Mouse (Mus musculus): ENCODE measurements around the gene Slc12a7. TPM values are rescaled to one million over a fixed set of nuclear protein-coding genes. Genes with fewer than 3 reads are reported as not detected.

The Slc12a7 gene
- polyA plus RNA-seq, 1 experiment from 2014 or later, result 32.7 TPM

DNA sequence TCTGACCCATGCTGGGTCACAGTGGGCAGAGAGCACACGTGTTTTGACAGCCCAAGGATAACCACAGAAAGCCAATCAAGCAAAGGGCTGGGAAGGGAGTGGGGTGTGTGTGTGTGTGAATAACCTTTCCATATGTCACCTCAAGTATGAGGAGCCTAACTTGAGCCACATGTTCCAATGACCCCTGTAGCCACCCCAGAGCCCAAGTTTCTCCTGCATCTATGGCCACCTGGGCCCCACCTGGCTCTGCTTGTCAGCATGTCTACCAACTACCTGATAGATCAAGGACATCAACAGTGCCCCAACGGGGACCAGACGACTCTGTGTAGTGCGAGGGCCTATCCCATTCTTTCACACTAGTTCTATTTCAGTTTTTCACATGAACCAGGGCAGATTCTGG lies 106.8 kb downstream of the Slc12a7 start:
- no peak overlapping the region for H3K27ac ChIP-seq (ENCODE audit: low read depth, low read length)
- no peak overlapping the region for H3K9ac ChIP-seq (ENCODE audit: low read depth, low read length)
- ATAC-seq (replicated peaks; ENCODE audit: insufficient number of reproducible peaks, low FRiP score, low TSS enrichment), result no peak
- H3K4me3 ChIP-seq (ENCODE audit: low read depth, low read length), result no peak overlapping the region
- no peaks in the 10 kb centered on the region for H3K36me3 ChIP-seq (ENCODE audit: control insufficient read depth, insufficient read depth, low read length)
- 68% methylated on average over 4 of the region's 4 CpGs for WGBS (ENCODE audit: insufficient replicate concordance)
- peaks cover 2% of the 10 kb centered on the region; the same call in 1 of the 2 replicates for H3K27me3 ChIP-seq (ENCODE audit: control insufficient read depth, insufficient read depth, low read length)
- H3K9me3 ChIP-seq (replicated peaks; ENCODE audit: control insufficient read depth, low read length), result no peaks in the 10 kb centered on the region
- H3K4me1 ChIP-seq (ENCODE audit: control insufficient read depth, insufficient read depth, low read length), result 0 out of 2 replicates have a peak, but pooled peaks cover 12% of the 10 kb centered on the region
- H3K4me2 ChIP-seq, result no peak overlapping the region

DNA sequence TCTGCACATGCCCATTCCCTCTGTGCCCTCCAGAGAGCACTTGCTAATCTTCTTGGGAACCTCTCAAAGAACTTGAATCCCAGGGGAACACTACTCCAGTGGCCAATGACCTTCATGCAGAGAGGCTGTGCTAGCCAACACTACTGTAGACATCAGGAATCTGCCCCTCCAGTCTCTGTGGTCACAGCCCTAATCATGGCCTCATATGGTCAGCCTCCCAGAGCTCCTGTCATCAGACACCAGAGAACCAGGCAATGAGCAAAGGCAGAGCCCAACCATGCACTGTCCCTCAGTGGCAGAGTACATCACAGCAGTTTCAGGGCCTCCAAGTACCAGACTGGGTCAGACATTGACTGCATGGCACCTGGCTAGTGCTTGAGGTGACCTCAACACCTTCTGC lies 109.8 kb downstream of the Slc12a7 start:
- 0 out of 2 replicates have a peak, but pooled peaks have one; percentile 28 for ATAC-seq (replicated peaks; ENCODE audit: insufficient number of reproducible peaks, low FRiP score, low TSS enrichment)

DNA sequence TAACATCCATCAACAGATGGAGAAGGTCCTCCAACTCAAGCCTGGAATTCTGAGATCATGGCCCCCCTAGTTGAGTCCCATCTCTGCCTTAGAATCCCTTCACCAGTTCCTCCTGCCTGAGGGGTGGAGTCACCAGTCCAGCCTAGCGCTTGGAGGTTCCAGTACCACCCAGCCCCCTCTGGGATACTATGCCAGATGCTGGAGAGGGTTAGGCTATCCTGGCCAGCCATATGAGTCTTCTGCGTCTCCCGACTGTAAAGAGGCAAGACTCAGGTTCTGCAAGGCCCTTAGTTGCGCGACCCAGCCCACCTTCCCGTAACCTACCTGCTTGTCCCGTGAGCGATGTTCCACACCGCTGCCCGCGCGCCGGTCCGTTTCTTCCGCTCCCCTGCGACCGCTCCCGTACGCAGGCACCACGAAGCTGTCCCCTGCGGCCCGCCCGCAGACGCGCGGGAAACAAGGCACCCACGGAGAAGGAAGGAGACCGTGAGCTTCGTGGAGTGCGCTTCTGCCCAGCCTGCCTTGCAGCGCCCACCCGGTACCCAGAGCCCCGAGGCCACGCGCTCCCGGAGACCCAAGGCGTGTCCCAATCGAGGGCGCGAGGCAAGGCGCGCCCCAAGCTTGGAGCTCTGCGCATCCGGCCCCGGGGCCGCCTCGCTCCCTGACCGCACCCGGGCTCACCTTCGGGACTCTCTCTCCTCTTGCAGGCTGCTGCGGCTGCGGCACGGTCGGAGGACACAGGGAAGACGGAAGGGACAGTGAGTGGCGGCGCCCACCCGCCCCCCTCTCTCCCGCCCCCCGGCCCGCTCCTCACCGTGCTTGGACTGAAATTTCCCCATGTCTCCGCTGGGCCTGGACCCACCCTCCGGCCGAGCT lies 113.9 kb downstream of the Slc12a7 start:
- 2% methylated on average over 62 of the region's 65 CpGs for WGBS (ENCODE audit: insufficient replicate concordance)
- Histone ChIP-seq H3K27ac (ENCODE audit: low read depth, low read length) (no peak overlapping the region), H3K4me1 (ENCODE audit: control insufficient read depth, insufficient read depth, low read length) (0 out of 2 replicates have a peak, but pooled peaks cover 2% of the 10 kb centered on the region), H3K4me2 (peak overlapping the region; percentile 95), H3K4me3 (ENCODE audit: low read depth, low read length) (peak overlapping the region; percentile 70), H3K9ac (ENCODE audit: low read depth, low read length) (peak overlapping the region; percentile 70), H3K36me3 (ENCODE audit: control insufficient read depth, insufficient read depth, low read length) (no peaks in the 10 kb centered on the region), H3K9me3 (replicated peaks; ENCODE audit: control insufficient read depth, low read length) (no peaks in the 10 kb centered on the region), H3K27me3 (ENCODE audit: control insufficient read depth, insufficient read depth, low read length) (peaks cover 32% of the 10 kb centered on the region)
- ATAC-seq (replicated peaks; ENCODE audit: insufficient number of reproducible peaks, low FRiP score, low TSS enrichment), result peak; percentile 31; the same call in 1 of the 2 replicates

More for the DNA sequence above, 109.8 kb downstream of the Slc12a7 start:
- H3K9me3 ChIP-seq (replicated peaks; ENCODE audit: control insufficient read depth, low read length), result no peaks in the 10 kb centered on the region
- 0 out of 2 replicates have a peak, but pooled peaks cover 2% of the 10 kb centered on the region for H3K4me1 ChIP-seq (ENCODE audit: control insufficient read depth, insufficient read depth, low read length)
- no peak overlapping the region for H3K4me2 ChIP-seq
- no peaks in the 10 kb centered on the region for H3K36me3 ChIP-seq (ENCODE audit: control insufficient read depth, insufficient read depth, low read length)
- H3K27ac ChIP-seq (ENCODE audit: low read depth, low read length), result no peak overlapping the region; the same call in 1 of the 2 replicates
- peaks cover 26% of the 10 kb centered on the region for H3K27me3 ChIP-seq (ENCODE audit: control insufficient read depth, insufficient read depth, low read length)
- H3K9ac ChIP-seq (ENCODE audit: low read depth, low read length), result no peak overlapping the region
- no peak overlapping the region for H3K4me3 ChIP-seq (ENCODE audit: low read depth, low read length)

DNA sequence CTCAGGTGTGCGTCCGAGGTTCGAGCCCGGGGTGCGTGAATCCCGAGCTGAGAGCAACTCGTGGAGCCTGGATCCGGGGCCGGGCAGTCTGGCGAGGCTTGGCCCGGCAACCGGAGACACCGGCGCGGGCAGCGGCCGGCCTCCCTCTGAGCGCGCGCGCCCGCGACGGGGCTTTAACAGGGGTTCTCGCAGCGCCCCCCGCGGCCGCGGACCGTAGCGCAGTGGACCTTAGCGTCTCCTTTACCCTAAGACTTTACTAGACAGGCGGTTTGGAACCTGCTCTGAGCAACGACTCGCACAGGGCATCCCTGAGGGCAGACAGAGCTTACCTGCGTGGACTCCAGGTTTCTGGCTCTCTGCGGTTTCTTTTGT lies 114.6 kb downstream of the Slc12a7 start, which contains the start of gene Nkd2:
Gene Nkd2 (minus strand): TSS at position 167 of the 372 bp plus-strand sequence.
- Histone ChIP-seq H3K36me3 (ENCODE audit: control insufficient read depth, insufficient read depth, low read length) (no peaks in the 10 kb centered on the region), H3K27me3 (ENCODE audit: control insufficient read depth, insufficient read depth, low read length) (peaks cover 32% of the 10 kb centered on the region), H3K4me3 (ENCODE audit: low read depth, low read length) (peak within 1 kb of the TSS; percentile 70), H3K4me1 (ENCODE audit: control insufficient read depth, insufficient read depth, low read length) (0 out of 2 replicates have a peak, but pooled peaks cover 2% of the 10 kb centered on the region), H3K9me3 (replicated peaks; ENCODE audit: control insufficient read depth, low read length) (no peaks in the 10 kb centered on the region), H3K4me2 (peak within 1 kb of the TSS; percentile 95), H3K27ac (ENCODE audit: low read depth, low read length) (no peak within 1 kb of the TSS), H3K9ac (ENCODE audit: low read depth, low read length) (peak within 1 kb of the TSS; percentile 70)
- peak; percentile 55; the same call in 1 of the 2 replicates for ATAC-seq (replicated peaks; ENCODE audit: insufficient number of reproducible peaks, low FRiP score, low TSS enrichment)
- under 1% methylated on average over 38 of the region's 38 CpGs for WGBS (ENCODE audit: insufficient replicate concordance)

Other genes with a start within 250 kb of the Slc12a7 start
- gene Slc6a3, start 196.3 kb upstream of the Slc12a7 start, polyA plus RNA-seq (2014; fragmentation: Nextera tagmentation; extraction: Ambion mirVana), result 0.28 TPM in 1 of 2 replicates, not detected in the other
- 119 and 129 TPM in 2 replicates for gene Clptm1l, start 129.1 kb upstream of the Slc12a7 start, polyA plus RNA-seq (2014; fragmentation: Nextera tagmentation; extraction: Ambion mirVana)
- 2.3 and 3.5 TPM in 2 replicates for gene Tert, start 106.2 kb upstream of the Slc12a7 start, polyA plus RNA-seq (2014; fragmentation: Nextera tagmentation; extraction: Ambion mirVana)
- not detected in 2 replicates for gene Slc6a18, start 55.1 kb upstream of the Slc12a7 start, polyA plus RNA-seq (2014; fragmentation: Nextera tagmentation; extraction: Ambion mirVana)
- gene Slc6a19, start 28.2 kb upstream of the Slc12a7 start, polyA plus RNA-seq (2014; fragmentation: Nextera tagmentation; extraction: Ambion mirVana), result not detected in 2 replicates
- 2.3 and 2.4 TPM in 2 replicates for gene Nkd2, start 114.5 kb downstream of the Slc12a7 start, polyA plus RNA-seq (2014; fragmentation: Nextera tagmentation; extraction: Ambion mirVana)
- gene Trip13, start 204.7 kb downstream of the Slc12a7 start, polyA plus RNA-seq (2014; fragmentation: Nextera tagmentation; extraction: Ambion mirVana), result 36.5 and 37.5 TPM in 2 replicates
- 41.7 and 47.0 TPM in 2 replicates for gene Brd9, start 204.7 kb downstream of the Slc12a7 start, polyA plus RNA-seq (2014; fragmentation: Nextera tagmentation; extraction: Ambion mirVana)
- not detected in 2 replicates for gene Zdhhc11, start 230.8 kb downstream of the Slc12a7 start, polyA plus RNA-seq (2014; fragmentation: Nextera tagmentation; extraction: Ambion mirVana)